Mouse (Mus musculus) mouse trophoblast stem cell (cell line): ENCODE measurements at regions not wholly inside any gene's neighbourhood (a gene's known extent, or its start where the extent isn't known, plus 50 kb on each side); places are given as distances from the start of the nearest gene placed in this dataset.
"Not testable (repeated sequence)": the region's sequence is repeated elsewhere in the genome, so short reads cannot be mapped to it uniquely, and the experiment has no call there.

ENCODE experiments used
- in situ Hi-C, 2 experiments: fragments of 300-500 bp; cut with MseI, MboI; formaldehyde crosslinking; loops; 2 replicates in 1 of 2; 3 replicates in 1 of 2; pipeline ENCODE4 v1.15.1; 2025

DNA sequence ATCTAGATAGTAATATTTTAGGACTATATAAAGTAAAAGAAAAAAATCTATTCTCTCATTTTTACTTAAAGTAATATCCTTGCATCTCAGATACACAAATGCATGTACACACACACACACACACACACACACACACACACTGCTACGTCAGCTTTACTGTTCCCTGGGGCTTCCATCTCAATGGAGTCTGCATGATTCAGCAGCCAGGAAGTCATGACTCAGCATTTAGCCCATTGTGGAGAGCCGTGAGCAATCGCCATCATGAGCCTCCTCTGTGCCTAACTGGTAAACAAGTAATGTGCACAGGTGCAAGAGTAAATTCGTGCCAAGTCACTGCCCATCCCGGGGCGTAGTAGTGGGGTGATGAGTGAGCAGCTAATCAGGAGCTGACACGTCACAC, 120.3 kb upstream of the Rgma start:
- in situ Hi-C loops, result not testable (repeated sequence)

DNA sequence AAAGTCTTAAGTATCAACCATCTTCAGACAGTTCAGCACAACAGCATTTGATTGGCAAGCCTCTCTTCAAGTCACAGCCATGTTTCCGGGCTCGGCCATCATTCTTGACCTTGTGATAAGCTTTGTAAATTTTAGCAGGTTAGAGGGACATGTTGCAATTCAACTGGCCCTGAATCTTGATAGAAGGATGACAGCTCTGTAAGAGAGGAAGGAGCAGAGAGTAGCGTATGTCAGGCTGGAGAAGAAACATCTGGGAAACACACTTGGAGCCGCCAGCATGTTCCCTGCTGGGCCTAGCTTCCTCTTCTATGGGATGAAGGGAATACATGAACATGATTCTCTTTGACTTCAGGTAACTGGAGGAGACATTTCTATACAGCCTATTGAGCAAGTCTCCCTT, 115.2 kb upstream of the Rgma start:
- in situ Hi-C loops, result no loop called here

DNA sequence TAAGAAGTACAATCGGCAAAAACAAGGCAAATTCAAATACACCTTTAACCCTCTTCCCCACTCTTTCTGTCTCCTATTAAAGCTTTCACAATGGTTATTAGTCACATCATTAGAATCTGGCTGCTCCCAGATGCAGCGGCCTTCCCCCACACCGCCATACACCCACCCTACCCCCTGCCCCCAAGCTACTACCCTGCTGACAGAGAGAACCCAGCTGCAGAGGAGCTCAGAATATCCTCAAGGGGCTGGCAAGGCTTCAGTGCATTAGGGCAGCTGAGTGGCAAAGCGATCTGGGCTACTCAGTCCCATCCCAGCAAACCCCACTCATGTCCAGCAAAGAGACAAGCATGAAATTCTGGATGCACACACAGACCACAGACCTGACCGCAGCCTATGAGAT, 113.6 kb upstream of the Rgma start:
- in situ Hi-C loops, result no loop called here

DNA sequence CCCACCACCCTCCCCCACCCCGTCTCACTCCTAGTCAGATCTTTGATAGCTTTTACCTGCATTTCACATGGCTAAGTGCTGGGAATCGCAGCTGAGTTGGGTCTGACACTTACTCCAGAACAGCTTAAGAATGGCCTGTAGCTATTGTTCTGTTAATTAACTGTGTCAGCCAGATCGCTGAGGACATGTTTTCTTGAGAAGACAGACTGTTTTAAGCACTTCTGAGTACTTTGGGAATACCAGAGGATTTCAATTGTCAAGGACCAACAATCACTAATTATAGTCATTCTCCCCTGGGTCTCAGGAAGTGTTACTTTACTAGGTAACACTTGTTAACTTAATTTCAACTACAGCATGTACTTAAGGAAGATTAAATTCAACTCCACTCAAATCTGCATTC, 112.8 kb upstream of the Rgma start:
- in situ Hi-C loops, result no loop called here

DNA sequence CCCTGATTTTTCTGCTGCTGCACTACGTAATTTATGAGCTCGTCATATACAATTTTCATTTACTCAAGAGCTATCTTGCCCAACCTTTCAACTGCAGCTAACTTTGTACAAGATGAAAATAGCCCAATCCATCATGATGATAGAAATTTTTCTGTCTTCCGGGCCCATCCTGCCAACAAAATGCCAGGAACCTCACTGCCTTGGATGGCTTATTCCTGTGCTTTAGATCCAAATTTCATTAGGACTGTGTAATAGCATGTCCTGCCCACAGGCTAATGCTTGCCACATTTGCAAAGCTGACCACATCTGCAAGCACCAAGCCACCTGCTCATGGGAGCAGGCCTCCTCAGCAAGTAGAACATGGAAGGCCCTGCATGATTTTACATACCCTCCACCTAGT, 105.7 kb upstream of the Rgma start:
- in situ Hi-C loops, result no loop called here

DNA sequence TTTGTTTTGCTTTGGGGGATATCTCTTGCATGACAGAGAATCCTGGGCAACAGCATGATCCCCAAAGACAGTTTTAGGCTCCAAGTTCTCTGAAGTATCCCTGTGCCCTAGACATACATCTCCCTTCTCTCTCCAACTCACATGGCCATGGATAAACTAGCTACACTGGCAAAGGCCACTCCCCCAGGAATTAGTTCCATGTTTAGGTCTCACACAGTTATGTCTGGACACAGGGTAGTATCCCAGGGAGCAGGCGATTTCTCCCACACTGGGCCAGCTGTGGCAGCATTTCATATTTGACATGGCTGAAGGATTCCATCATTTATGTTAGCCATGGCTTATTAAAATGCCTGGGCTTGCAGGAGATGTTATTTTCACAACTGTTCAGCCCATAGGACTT, 102.5 kb upstream of the Rgma start:
- in situ Hi-C loops, result no loop called here

DNA sequence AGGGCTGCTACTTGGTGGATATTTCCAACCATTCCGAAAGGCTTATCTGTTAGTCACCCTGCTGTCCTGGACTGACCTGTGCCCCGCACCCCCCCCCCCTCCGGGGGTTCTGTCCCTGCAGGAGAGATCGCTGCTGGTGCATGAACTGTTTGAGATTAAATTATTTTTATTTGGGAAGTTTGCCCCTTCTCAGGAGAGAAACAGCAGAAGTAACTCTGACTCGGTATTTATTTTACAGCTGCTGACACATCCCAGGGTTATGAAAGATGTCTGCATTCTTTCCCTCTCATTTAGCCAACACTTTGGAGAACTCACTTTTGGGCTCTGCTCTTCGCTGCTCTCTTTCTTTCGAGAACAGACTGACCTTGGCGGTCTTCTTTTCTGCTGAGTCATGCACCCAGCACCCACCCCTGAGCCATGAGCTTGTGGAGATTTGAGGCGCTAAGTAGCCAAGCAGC, 99.5 kb upstream of the Rgma start:
- in situ Hi-C loops, result no loop called here

DNA sequence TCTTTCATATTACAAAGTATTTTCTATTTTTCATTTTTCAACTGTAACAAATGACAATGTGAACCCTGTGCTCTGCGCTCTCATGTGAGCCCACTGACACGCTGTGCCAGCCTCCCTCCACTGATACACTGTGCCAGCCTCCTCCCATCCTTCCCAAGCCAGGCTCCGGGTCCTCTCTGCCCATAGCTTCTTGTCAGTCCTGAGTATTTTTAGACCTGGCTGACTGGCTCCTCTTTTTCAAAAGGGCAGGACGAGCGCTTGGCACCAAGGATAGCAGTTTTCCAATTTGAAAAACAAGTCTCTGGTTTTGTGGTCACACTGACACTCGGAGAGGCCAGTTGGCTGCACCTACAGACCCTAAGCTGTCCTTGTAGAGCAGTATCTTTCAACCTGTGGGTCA, 96.7 kb upstream of the Rgma start:
- in situ Hi-C loops, result no loop called here

DNA sequence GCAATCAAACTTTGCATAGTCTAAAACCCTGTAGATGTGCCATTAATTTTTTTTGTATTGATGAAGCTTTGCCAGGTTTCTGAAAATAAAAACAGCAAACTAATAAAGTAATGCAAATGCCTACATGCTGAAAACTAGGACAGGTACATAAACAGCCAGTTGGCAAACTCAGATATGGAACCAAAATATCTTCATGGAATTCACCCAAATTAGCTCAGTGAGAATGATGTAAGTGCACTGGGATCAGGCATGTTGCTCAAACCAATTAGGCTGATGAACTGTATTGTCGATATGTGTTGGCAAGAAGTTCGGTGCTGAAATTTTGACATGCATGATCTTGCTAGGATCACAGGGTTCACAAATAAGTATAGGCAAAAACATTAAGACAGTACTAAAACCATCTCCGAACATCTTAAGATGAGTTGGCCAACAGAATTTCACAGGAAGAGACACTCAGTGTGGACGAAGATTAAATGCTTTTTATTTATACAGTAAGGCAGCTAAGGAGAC, 95.3 kb upstream of the Rgma start:
- in situ Hi-C loops, result no loop called here

DNA sequence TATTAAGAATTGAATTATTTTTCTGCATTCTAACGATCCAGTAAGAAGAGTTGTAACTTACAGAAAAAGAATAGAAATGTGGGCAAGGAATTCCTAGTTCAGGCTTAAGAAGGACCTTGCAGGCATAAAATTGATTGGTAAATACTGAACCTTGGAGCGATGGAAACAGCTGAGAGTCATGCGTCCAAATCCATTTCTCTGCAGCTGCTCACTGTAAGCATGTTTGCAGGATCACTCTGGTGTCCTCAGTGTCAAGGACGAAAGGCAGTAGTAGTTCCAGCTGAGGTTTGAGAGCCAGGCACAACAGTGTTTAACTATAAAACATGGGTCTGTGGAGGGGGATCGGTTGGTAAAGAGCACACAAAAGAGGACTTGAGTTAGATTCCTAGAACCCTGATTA, 89.1 kb upstream of the Rgma start:
- in situ Hi-C loops, result no loop called here

DNA sequence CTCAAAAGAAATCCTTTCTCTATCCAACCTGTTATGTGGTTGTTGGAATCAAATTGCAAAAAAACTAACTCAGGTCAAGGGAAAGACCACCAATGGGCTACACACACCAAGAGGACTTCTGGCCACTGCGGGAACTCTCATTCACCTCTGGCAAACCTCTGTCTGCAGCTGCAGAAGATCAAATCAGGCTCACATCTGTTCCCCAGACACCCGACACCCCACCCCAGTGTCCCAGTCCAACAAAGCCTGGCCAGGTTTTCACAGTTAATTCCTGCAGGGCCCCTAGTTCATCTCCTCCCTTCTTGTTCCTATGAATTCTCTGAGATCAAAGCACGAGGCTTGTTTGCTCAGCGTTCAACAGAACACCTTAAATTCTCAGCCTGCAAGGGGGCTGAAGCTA, 82.0 kb upstream of the Rgma start:
- in situ Hi-C loops, result no loop called here

DNA sequence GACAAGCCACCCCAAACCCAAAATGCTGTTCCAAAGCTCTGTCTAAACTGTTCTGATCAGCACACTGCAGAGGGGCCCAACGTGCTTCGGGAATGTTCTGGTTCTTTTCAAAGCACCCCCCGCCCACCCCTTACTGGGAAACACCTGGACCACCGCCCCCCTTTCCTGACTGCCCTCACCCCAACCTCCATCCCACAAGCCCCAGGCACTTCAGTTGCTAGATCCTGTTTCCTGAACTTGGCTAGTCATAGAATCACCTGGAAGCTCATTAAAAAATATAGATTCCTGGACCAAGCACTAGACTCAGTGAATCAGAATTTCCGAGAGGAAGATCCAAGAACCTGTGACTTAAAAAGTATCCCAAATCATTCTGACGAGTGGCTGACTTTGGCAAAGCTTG, 80.9 kb upstream of the Rgma start:
- in situ Hi-C loops, result no loop called here

DNA sequence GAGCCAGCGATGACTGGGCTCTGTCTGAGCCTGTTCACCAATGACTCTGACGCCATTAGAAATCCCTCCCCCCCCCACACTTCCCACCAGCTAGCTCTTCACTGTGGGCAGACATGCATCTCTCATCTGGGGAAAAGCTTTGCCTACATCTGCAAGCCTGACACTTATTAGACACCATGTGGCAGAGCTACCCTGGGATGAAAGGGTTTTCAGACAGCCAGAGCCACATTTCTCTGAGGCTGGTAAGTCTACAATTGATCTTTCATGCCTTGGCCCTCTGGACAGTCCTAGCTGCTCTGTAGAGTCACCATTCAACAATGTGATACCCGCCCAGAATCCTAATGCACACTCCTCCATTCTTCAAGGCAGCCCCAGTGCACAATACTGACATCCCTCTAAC, 72.8 kb upstream of the Rgma start:
- in situ Hi-C loops, result no loop called here

DNA sequence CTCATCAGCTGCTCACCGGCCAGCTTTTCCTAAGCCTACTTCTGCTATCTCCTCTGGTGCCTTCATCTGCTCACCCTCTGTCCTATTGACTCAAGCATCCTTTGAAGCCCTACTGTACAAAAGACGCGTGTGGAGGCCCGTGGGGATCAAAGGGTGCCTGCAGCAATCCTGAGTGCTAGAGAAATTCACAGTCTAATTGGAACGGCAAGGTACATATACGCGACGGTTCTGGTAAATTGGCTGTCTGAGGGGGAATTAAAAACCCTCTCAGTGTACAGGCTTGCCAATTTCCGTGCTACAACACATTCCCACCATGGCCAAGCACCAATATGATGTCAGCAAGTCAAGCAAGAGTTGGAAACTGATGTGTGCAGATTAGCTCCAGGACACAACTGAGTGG, 71.5 kb upstream of the Rgma start:
- in situ Hi-C loops, result no loop called here

DNA sequence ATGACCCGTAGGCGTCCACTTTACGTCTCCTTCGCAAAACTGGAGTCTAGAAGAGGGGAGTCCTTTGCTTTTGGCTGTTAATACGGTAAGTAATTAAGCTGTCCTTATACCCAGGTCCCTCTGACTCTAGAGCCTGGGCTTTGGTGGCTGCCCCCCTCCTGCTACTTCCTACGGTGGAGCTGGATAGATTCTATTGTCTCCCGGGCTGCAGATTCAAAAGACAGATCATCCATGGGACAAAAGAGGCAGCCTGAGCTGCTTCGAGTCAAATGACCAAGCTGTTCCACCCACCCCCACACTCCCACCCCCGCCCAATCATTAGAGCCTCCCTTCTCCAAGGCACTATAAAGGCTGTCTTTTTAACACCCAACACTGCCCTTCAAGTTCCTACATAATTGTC, 70.5 kb upstream of the Rgma start:
- in situ Hi-C loops, result no loop called here

DNA sequence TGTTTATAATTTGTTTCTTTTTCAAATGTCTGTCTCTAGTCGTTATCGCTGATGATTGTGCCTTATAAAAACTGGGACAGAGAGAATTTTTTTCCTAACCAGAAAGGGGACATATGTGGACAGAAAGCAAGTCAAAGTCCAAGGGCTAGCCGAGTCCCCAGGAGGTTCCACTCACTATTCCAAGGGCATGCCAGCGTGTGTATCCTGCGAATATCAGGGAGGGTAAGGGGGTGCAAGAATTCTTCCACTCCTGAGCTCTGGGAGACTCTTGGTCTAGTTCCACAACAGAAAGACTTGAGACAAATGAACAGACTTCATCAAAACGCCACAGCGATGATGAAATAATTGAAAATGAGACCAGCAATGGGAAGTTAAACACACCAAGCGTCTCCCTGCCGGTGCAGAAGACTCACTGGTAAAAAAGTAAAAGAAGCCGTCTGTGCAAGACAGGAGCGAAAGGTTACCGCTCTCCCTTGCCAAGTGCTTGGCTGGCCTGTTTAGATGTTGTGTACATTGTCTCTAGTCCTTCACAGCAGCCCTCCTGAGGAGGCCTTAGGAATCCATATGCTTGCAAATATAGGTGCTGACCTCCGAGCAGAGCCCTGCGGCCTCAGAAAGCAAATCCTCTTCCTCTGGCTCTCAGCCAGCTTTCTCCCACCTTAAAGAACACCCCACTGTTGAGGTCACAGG, 69.9 kb upstream of the Rgma start:
- in situ Hi-C loops, result no loop called here

DNA sequence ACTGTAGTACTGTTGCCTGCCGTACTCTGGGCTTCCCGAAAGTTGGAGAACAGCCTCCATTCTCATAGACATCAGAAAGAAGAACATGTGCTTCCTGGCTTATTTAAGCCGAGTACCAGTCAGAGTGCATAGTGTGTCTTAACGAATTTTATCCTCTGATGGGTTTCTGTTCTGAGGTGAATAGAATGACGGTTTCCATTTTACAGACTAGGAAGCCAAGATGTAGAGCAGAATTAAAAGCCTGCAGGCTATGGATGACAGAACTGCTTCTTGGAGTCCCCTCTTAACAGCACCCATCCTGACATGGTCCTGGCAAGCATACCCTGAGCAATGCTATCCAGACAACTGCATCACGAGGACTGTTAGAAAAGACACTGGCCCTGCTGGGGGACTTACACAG, 69.0 kb upstream of the Rgma start:
- in situ Hi-C loops, result no loop called here

DNA sequence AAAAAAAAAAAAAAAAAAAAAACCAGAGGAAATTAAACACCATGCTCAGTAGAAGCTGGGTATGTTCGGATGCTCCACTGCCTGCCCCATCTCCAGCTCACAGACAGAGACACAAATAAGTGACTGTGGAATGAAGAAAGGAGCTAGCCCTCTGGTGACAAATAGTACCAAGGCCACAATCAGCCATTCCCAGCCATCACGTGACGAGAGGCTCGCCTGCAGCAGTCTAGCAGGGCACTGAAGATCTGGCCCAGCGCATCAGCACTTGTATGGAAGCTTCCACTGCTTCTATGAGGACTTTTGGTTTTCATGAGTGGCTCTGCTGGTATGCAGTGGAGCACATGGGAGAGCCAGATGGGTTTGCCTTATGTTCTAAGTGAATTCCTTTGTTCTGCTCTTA, 68.6 kb upstream of the Rgma start:
- in situ Hi-C loops, result no loop called here

DNA sequence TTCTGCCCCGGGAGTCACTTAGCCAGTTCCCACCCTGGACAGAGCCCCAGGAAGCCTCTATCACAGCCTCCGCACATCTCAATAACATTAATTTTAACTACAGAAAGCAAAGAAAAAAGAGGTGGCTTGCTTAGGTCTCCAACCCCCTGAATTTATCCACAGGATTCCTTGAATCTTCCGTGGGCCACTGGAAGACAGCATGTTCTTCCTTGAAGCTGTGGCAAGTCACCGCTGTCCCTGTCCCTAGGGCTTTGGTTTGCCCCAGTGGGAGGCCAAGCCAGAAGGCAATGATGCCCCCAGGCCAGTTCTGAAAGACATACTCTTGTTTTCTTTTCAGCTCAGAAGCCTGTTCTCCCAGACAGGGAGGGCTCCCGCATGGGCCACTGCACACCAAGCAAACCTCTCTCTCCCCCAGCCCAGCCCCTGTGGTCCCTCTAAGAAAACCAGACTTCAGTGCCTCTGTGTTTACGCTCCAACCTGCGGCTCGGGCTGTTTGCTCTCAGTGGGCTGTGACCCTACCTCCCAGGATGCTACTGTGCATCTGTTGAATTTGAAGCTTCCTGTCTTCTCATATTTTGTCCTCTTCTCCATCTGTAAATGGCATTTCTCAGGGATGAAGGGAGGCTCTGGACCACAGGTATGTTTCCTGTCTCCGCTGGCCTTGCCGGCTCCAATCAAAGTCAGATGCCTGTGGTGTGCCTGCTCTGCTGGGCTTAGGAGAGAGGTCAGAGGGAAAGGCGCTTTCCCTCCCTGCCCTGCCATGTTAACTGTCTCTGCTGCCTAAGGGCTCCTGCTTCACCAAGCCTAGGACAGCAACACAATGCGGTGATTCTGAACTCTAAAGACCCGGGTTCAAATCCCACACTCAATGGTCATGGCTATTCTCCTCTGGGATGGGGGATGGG, 67.5 kb upstream of the Rgma start:
- in situ Hi-C loops, result no loop called here

DNA sequence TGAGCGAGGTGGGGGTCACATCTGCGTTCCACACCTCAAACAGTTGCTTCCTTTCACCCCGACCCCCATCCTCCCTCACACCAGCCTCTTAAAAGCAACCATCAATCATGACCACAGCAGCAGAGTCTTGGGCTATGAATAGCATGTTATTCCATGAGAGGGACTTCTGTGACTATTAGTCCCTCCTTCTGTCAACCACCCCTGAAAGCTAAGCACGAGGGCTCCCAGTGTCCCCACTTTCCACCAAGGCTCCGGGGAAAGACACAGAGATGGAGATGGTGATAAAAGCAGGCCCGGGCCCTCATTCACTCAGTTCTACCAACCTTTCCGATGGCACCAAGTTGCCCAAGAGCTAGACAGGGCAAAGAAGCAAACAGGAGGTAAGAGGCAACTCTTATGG, 66.3 kb upstream of the Rgma start:
- in situ Hi-C loops, result no loop called here

DNA sequence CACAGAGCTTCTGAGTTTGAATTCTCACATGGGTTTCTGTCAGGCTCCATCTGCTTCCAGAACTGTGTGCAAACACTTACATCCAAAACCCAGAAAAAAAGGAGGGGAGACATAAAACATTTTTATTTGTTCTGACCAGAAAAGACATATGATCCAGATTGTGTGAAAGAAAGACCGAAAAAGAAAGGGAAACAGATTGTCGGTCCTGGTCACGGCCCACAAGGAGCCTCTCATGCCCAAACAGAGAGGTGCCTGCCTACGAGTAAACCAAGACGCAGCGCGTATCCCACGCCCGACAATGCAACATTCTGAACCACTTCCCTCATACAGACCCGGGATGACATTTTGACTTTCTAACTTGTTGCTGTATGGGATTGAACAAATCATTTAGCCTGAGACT, 65.3 kb upstream of the Rgma start:
- in situ Hi-C loops, result no loop called here

DNA sequence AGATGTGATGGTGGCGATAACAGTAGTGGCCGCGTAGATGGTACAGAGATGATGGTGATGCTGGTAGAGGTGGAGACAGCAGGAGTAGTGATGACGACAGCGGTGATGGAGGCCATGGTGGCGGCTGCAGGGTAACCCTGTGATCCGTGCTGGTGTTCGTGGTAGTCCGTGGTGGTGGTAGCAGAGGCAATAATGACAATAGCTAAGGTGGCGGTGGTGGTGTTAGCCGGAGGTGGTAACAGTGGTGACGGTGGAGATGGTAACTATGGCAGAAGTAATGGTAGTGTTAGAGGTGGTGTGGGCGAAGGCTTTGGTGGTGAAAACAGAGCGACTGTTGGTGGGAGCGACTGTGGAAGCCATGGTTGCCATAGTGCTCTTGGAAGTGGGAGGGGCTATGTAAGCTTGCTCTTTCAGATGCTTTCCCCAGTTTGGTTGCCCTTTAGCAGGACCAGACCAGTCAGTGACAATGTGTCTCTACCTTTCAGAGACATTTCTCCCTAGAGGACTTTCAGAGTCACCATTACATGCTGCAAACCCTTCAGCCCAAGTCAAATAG, 64.7 kb upstream of the Rgma start:
- in situ Hi-C loops, result no loop called here

DNA sequence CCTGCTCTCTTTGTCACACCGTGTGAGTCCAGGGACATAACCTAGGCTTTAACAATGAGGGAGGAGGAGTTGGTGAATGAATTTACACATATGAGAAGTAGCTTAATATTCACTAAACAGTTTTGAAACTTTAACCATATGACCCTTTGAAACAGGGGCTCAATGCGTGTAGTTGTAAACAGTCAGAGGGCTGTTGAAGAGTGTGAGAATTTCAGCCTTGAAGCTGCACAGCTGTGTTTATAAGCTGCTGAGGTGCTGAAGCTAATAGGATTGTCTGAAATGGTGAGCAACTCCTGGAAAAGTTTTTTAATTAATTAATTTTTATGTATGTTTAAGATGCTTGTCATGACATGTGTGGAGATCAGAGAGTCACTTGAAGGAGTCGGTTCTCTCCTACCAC, 59.8 kb upstream of the Rgma start:
- in situ Hi-C loops, result no loop called here
